Mouse (Mus musculus) bone marrow macrophage, adult 2 months (primary cell): ENCODE data around the gene Zfp672.

Experiments
- CTCF ChIP-seq: IDR thresholded peaks from 2 replicates; pipeline ENCODE4 v1.5.1; 2012; ENCODE audit warnings: low read depth, mild to moderate bottlenecking, low read length, moderate library complexity
- POLR2A ChIP-seq: IDR thresholded peaks from 2 replicates; pipeline ENCODE4 v1.6.1; 2012; ENCODE audit warnings: mild to moderate bottlenecking, low read depth, low read length, borderline replicate concordance

GRCm38 (mm10) chr11:58324614-58325229 is 5.4 kb downstream of the Zfp672 start:
- TF ChIP-seq CTCF = no peak
- no peak for TF ChIP-seq POLR2A
